Mouse (Mus musculus) heart, embryonic 14.5 days (tissue): ENCODE measurements around the gene Hist1h4k. TPM values are rescaled to one million over a fixed set of nuclear protein-coding genes. Genes with fewer than 3 reads are reported as not detected.
"Not testable (repeated sequence)": the region's sequence is repeated elsewhere in the genome, so short reads cannot be mapped to it uniquely, and the experiment has no call there.

ENCODE experiments used
- ATAC-seq: fragments of 200-750 bp; cut with Nextera tagmentation; 2 replicates; pipeline ENCODE4 v1.8.0; 2017; ENCODE audit warnings: low read depth, moderate TSS enrichment; ENCODE audit not compliant: insufficient number of reproducible peaks, insufficient read depth, low FRiP score
- H3K27ac ChIP-seq, 2 experiments: fragments of 200-500 bp in 1 of 2; fragments of 300-500 bp in 1 of 2; sonication (generic) in 1 of 2; replicated peaks in 1 of 2; 2 replicates each; pipeline ENCODE4 v1.5.1; 2012 to 2014; ENCODE audit warnings: low read depth in 2 of 2, low read length in 2 of 2, control low read depth in 1 of 2, mild to moderate bottlenecking in 1 of 2, mixed read lengths in 1 of 2; ENCODE audit not compliant: control insufficient read depth in 1 of 2, insufficient read depth in 1 of 2
- H3K27me3 ChIP-seq: fragments of 300-500 bp; sonication (generic); 2 replicates; pipeline ENCODE4 v1.6.1; 2014; ENCODE audit warnings: mild to moderate bottlenecking, low read length, control low read depth; ENCODE audit not compliant: control insufficient read depth, insufficient read depth
- H3K36me3 ChIP-seq: fragments of 300-500 bp; sonication (generic); 2 replicates; pipeline ENCODE4 v1.6.1; 2014; ENCODE audit warnings: mild to moderate bottlenecking, control low read depth, low read length, mixed read lengths; ENCODE audit not compliant: control insufficient read depth, insufficient read depth
- H3K4me1 ChIP-seq, 2 experiments: fragments of 200-500 bp in 1 of 2; fragments of 300-500 bp in 1 of 2; sonication (generic) in 1 of 2; 2 replicates each; pipeline ENCODE4 v1.6.1; 2012 to 2014; ENCODE audit warnings: low read length in 2 of 2, control low read depth in 1 of 2, mixed read lengths in 1 of 2; ENCODE audit not compliant: control insufficient read depth in 2 of 2, insufficient read depth in 2 of 2
- H3K4me2 ChIP-seq: fragments of 300-500 bp; sonication (generic); 2 replicates; pipeline ENCODE4 v1.6.1; 2014; ENCODE audit warnings: mild to moderate bottlenecking, low read length
- H3K4me3 ChIP-seq, 2 experiments: fragments of 200-500 bp in 1 of 2; fragments of 300-500 bp in 1 of 2; sonication (generic) in 1 of 2; 2 replicates each; pipeline ENCODE4 v1.5.1; 2012 to 2014; ENCODE audit warnings: low read length in 2 of 2, mild to moderate bottlenecking in 2 of 2, control low read depth in 1 of 2, low read depth in 1 of 2, moderate library complexity in 1 of 2; ENCODE audit not compliant: control insufficient read depth in 1 of 2, insufficient read depth in 1 of 2
- H3K9ac ChIP-seq: fragments of 300-500 bp; sonication (generic); 2 replicates; pipeline ENCODE4 v1.6.1; 2014; ENCODE audit warnings: mild to moderate bottlenecking, low read length
- H3K9me3 ChIP-seq: fragments of 300-500 bp; sonication (generic); 2 replicates; pipeline ENCODE4 v1.6.1; 2016; ENCODE audit warnings: low read length, control low read depth; ENCODE audit not compliant: control insufficient read depth
- WGBS: fragments of 180-500 bp; shearing (Covaris S2); extraction: QIAGEN DNeasy Blood & Tissue Kit; methylation state at CpG from one replicate; pipeline ENCODE4 v1.1.7; 2014; 5-methylcytosine and 5-hydroxymethylcytosine counted together
- polyA plus RNA-seq: library from polyadenylated mRNA; unstranded; fragments of >200 nt; fragmentation: Nextera tagmentation; extraction: Ambion mirVana; gene quantifications from 2 replicates; pipeline ENCODE4 v1.2.1, GENCODE M21; 2014

Gene Hist1h4k
- polyA plus RNA-seq, result 0.94 and 4.1 TPM in 2 replicates

DNA sequence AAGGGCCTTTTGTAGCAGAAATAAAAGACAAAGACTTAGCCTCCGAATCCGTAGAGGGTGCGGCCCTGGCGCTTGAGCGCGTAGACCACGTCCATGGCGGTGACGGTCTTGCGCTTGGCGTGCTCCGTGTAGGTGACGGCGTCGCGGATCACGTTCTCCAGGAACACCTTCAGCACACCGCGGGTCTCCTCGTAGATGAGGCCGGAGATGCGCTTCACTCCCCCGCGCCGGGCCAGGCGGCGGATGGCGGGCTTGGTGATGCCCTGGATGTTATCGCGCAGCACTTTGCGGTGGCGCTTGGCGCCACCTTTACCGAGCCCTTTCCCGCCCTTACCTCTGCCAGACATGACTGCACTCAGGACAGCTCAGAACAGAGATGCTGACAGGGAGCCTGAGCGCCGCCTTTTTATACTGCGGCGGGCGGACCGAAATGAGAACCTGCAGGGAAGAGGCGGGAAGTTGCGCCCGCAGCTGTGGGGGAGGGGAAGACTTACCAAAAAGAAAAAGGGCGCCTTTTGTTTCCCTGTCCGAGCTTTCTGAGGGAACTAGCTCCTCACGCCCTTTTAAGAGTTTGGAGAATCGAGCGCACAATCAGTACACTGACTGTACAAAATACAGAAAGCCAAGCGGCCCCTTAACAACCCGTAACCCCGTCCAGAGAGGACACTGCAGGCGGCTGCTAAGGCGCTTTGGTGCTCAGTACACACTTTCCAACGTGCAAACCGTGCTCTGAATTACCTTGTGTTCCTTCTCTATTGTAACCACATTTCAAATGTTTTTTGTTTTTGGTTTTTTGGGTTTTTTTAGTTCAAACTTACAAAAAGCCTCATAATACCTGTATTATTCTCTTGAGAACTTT lies at the start of gene Hist1h4k:
Hist1h4k (minus strand) TSS at position 347 of the 859 bp plus-strand sequence.
- peak; percentile 70 for ATAC-seq
- Histone ChIP-seq H3K9ac (peak within 1 kb of the TSS; percentile 75), H3K4me3 (peak within 1 kb of the TSS; percentile 47 to 65), H3K4me1 (peaks cover 2 to 25% of the 10 kb centered on the region in 2 experiments; a peak in 3 of 4 replicates), H3K4me2 (peak within 1 kb of the TSS; percentile 67), H3K27ac (peak within 1 kb of the TSS; percentile 85 to 92)
- H3K36me3 ChIP-seq, H3K27me3 ChIP-seq, H3K9me3 ChIP-seq: not testable (repeated sequence)
- WGBS, result under 1% methylated on average over 37 of the region's 56 CpGs

- H3K9me3 ChIP-seq, H3K4me1 ChIP-seq, H3K4me3 ChIP-seq, H3K27ac ChIP-seq, H3K36me3 ChIP-seq, H3K27me3 ChIP-seq, H3K4me2 ChIP-seq, H3K9ac ChIP-seq, ATAC-seq: not testable (repeated sequence)
Measured at GRCm38 (mm10) chr13:21797163-21797562, 46.9 kb upstream of the Hist1h4k start.

- Histone ChIP-seq H3K9me3 (no peaks in the 10 kb centered on the region), H3K9ac (no peak overlapping the region), H3K27ac (no peak overlapping the region), H3K4me1 (peaks cover under 1 to 5% of the 10 kb centered on the region in 2 experiments; a peak in 1 of 4 replicates), H3K4me3 (no peak overlapping the region), H3K27me3 (no peaks in the 10 kb centered on the region), H3K36me3 (no peaks in the 10 kb centered on the region), H3K4me2 (no peak overlapping the region)
- no peak for ATAC-seq
- 91% methylated on average over 7 of the region's 7 CpGs for WGBS
Measured at GRCm38 (mm10) chr13:21795584-21795983, 45.3 kb upstream of the Hist1h4k start.

DNA sequence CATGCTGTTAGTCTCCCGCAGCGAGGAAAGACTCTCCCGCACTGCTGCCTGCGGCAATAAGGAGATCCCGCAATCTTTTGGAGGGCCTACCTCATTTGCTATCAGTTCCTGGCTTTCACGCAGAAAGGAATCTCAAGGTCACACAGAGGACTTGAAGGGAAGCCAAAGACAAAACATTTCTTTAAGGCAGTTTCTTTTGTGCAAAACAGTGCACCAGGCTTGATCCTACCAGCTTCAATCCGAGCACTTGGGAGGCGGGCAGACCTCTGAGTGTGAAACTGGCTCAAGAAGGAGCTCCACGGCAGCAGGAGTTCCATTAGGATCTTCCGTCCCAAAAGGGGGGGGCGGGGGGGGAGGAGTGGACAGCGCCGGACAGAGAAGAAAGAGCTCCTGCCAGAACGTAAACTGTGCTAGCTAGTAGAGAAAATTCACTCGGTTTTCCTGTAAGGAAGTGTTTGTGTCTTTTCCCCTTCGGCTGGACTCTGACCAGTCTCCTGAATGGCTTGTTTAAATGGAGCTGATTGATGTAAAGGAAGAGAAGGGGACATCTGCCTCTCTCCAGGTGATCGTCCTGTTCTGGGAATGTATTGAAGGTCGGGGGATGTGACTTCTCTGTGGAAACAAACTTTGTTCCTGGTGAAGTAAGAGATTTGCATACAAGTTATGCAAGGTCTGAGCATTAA lies 40.4 kb upstream of the Hist1h4k start:
- 4% methylated on average over 18 of the region's 18 CpGs for WGBS
- H3K4me2 ChIP-seq, result peak overlapping the region; percentile 70
- peak overlapping the region; percentile 72 for H3K9ac ChIP-seq
- H3K36me3 ChIP-seq, result no peaks in the 10 kb centered on the region
- peak overlapping the region in 1 of 2 experiments; percentile 33; a peak in 2 of 4 replicates for H3K27ac ChIP-seq
- peak overlapping the region; percentile 26 to 31; a peak in 3 of 4 replicates for H3K4me3 ChIP-seq
- H3K4me1 ChIP-seq, result peaks cover 5 to 19% of the 10 kb centered on the region in 2 experiments; a peak in 3 of 4 replicates
- no peak for ATAC-seq
- H3K27me3 ChIP-seq, result no peaks in the 10 kb centered on the region
- H3K9me3 ChIP-seq, result no peaks in the 10 kb centered on the region

DNA sequence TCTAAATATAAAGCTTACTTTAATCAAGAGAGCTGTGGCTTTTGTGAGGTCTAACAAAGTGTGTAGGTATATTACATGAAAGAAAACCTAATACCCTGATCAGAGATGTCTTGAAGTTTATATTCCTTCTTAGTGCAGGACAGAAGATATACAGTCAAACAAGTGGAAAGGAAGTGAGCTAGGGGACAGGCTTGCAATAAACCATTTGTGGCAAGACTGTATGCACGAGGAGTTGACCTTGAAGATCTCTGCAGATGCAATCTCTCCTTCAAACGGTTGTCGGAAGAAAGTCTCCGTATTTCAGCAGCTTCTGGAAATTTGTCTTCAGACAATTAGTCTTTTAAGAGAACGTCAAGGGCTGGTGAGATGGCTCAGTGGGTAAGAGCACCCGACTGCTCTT lies 39.6 kb upstream of the Hist1h4k start:
- no peak overlapping the region for H3K4me2 ChIP-seq
- no peak overlapping the region for H3K4me3 ChIP-seq
- H3K4me1 ChIP-seq, result peaks cover 5 to 21% of the 10 kb centered on the region in 2 experiments; a peak in 3 of 4 replicates
- no peaks in the 10 kb centered on the region for H3K36me3 ChIP-seq
- H3K27me3 ChIP-seq, result no peaks in the 10 kb centered on the region
- H3K9ac ChIP-seq, result no peak overlapping the region
- H3K27ac ChIP-seq, result no peak overlapping the region
- WGBS, result 64% methylated on average over 6 of the region's 6 CpGs
- H3K9me3 ChIP-seq, result no peaks in the 10 kb centered on the region
- ATAC-seq, result no peak

- Histone ChIP-seq H3K27me3 (no peaks in the 10 kb centered on the region), H3K4me2 (peak overlapping the region; percentile 64), H3K27ac (peak overlapping the region; percentile 53 to 59; a peak in 1 of 4 replicates), H3K9ac (peak overlapping the region; percentile 63), H3K36me3 (no peaks in the 10 kb centered on the region), H3K4me3 (peak overlapping the region in 1 of 2 experiments; percentile 21; a peak in 2 of 4 replicates), H3K4me1 (peaks cover 7 to 30% of the 10 kb centered on the region in 2 experiments), H3K9me3 (no peaks in the 10 kb centered on the region)
- 32% methylated on average over 14 of the region's 21 CpGs for WGBS
- no peak for ATAC-seq
Measured at GRCm38 (mm10) chr13:21787760-21788593, 37.7 kb upstream of the Hist1h4k start.
